Mouse (Mus musculus): ENCODE data around the gene Smg8.

- no peak for TF ChIP-seq CTCF (conservative IDR thresholded peaks at IDR 0.05; ENCODE audit: low read length)
- no peak for TF ChIP-seq POU5F1 (IDR thresholded peaks at IDR 0.05; ENCODE audit: borderline replicate concordance, low read length)
- no peak for TF ChIP-seq NANOG (IDR thresholded peaks at IDR 0.05; ENCODE audit: borderline replicate concordance, low read length)
Measured at GRCm38 (mm10) chr11:87086290-87086984, at the start of gene Smg8.
